Mouse (Mus musculus) heart, postnatal 0 days (tissue): Measurements from ENCODE around the gene Ager. TPM values are rescaled to one million over a fixed set of nuclear protein-coding genes. Genes with fewer than 3 reads are reported as not detected.

Source experiments
- ATAC-seq: fragments of 200-750 bp; cut with Nextera tagmentation; 2 replicates; pipeline ENCODE4 v1.8.0; 2017; ENCODE audit warnings: low read depth, moderate number of reproducible peaks, moderate library complexity; ENCODE audit not compliant: insufficient read depth
- DNase-seq: peaks from one replicate; pipeline ENCODE4 v3.0.0-alpha.2; 2016; ENCODE audit warnings: low spot score
- H3K27ac ChIP-seq: fragments of 300-500 bp; sonication (generic); 2 replicates; pipeline ENCODE4 v1.5.1; 2014; ENCODE audit warnings: low read depth, mild to moderate bottlenecking
- H3K27me3 ChIP-seq: fragments of 300-500 bp; sonication (generic); 2 replicates; pipeline ENCODE4 v1.6.1; 2014; ENCODE audit warnings: low read length, mixed read lengths; ENCODE audit not compliant: control insufficient read depth, insufficient read depth
- H3K36me3 ChIP-seq: fragments of 300-500 bp; sonication (generic); replicated peaks from 2 replicates; pipeline ENCODE4 v1.6.1; 2014; ENCODE audit warnings: low read length, mixed read lengths; ENCODE audit not compliant: control insufficient read depth, insufficient read depth
- H3K4me1 ChIP-seq: fragments of 300-500 bp; sonication (generic); 2 replicates; pipeline ENCODE4 v1.6.1; 2014; ENCODE audit warnings: antibody characterized with exemption; ENCODE audit not compliant: control insufficient read depth, insufficient read depth
- H3K4me2 ChIP-seq: fragments of 300-500 bp; sonication (generic); 2 replicates; pipeline ENCODE4 v1.6.1; 2014; ENCODE audit warnings: low read depth, mild to moderate bottlenecking, low read length, moderate library complexity
- H3K4me3 ChIP-seq: fragments of 300-500 bp; sonication (generic); 2 replicates; pipeline ENCODE4 v1.5.1; 2014; ENCODE audit warnings: low read depth, low read length
- H3K9ac ChIP-seq: fragments of 300-500 bp; sonication (generic); replicated peaks from 2 replicates; pipeline ENCODE4 v1.6.1; 2014; ENCODE audit warnings: low read depth, low read length, mixed read lengths
- H3K9me3 ChIP-seq: fragments of 300-500 bp; sonication (generic); replicated peaks from 2 replicates; pipeline ENCODE4 v1.6.1; 2016; ENCODE audit warnings: low read length; ENCODE audit not compliant: control insufficient read depth
- CTCF ChIP-seq: IDR thresholded peaks from 2 replicates; pipeline ENCODE4 v1.5.1; 2016; ENCODE audit warnings: antibody characterized with exemption, control low read depth, low read depth
- EP300 ChIP-seq: IDR thresholded peaks from 2 replicates; pipeline ENCODE4 v1.6.1; 2016; ENCODE audit warnings: antibody characterized with exemption, low read depth
- WGBS: fragments of 180-500 bp; shearing (Covaris S2); extraction: QIAGEN DNeasy Blood & Tissue Kit; methylation state at CpG from one replicate; pipeline ENCODE4 v1.1.7; 2014; 5-methylcytosine and 5-hydroxymethylcytosine counted together
- polyA plus RNA-seq: library from polyadenylated mRNA; unstranded; fragments of >200 nt; fragmentation: Nextera tagmentation; extraction: Ambion mirVana; gene quantifications from 2 replicates; pipeline ENCODE4 v1.2.1, GENCODE M21; 2015
- total RNA-seq: library from RNA; depleted of rRNA; stranded (reverse); fragments of >200 nt; gene quantifications from 2 replicates; pipeline ENCODE4 v1.2.3, GENCODE M21; 2014; ENCODE audit warnings: low replicate concordance

Ager gene
- total and polyA plus RNA-seq, 2 experiments from 2014 or later, result 1.9 to 5.8 TPM

GRCm38 (mm10) chr17:34559116-34559515, 38.5 kb upstream of the Ager start:
- no peak for TF ChIP-seq EP300
- TF ChIP-seq CTCF, result no peak
- Histone ChIP-seq H3K36me3 (no peaks in the 10 kb centered on the region), H3K4me1 (peaks cover 2% of the 10 kb centered on the region; the same call in 1 of the 2 replicates), H3K27me3 (no peaks in the 10 kb centered on the region), H3K9me3 (no peaks in the 10 kb centered on the region), H3K27ac (no peak overlapping the region), H3K4me2 (no peak overlapping the region), H3K4me3 (no peak overlapping the region), H3K9ac (no peak overlapping the region)
- no peak for ATAC-seq
- DNase-seq, result no peak
- WGBS, result 78% methylated on average over 7 of the region's 7 CpGs

GRCm38 (mm10) chr17:34559895-34560294, 37.8 kb upstream of the Ager start:
- no peak overlapping the region for H3K9ac ChIP-seq
- no peak for TF ChIP-seq EP300
- TF ChIP-seq CTCF, result no peak
- no peak for ATAC-seq
- no peak for DNase-seq
- no peak overlapping the region for H3K4me2 ChIP-seq
- H3K27me3 ChIP-seq, result no peaks in the 10 kb centered on the region
- no peaks in the 10 kb centered on the region for H3K9me3 ChIP-seq
- peaks cover 5% of the 10 kb centered on the region; the same call in 1 of the 2 replicates for H3K4me1 ChIP-seq
- H3K36me3 ChIP-seq, result no peaks in the 10 kb centered on the region
- H3K4me3 ChIP-seq, result no peak overlapping the region
- no peak overlapping the region for H3K27ac ChIP-seq
- 25% methylated on average over 15 of the region's 15 CpGs for WGBS

- H3K4me3 ChIP-seq, result no peak overlapping the region
- no peak for ATAC-seq
- no peaks in the 10 kb centered on the region for H3K9me3 ChIP-seq
- H3K36me3 ChIP-seq, result no peaks in the 10 kb centered on the region
- DNase-seq, result no peak
- no peaks in the 10 kb centered on the region for H3K27me3 ChIP-seq
- TF ChIP-seq EP300 (no peak), CTCF (no peak)
- H3K9ac ChIP-seq, result no peak overlapping the region
- H3K4me1 ChIP-seq, result peaks cover 5% of the 10 kb centered on the region; the same call in 1 of the 2 replicates
- WGBS, result 92% methylated on average over 6 of the region's 6 CpGs
- H3K27ac ChIP-seq, result no peak overlapping the region
- no peak overlapping the region for H3K4me2 ChIP-seq
These were observed 37.2 kb upstream of the Ager start for GRCm38 (mm10) chr17:34560438-34560837.

GRCm38 (mm10) chr17:34561200-34561599, 36.5 kb upstream of the Ager start:
- H3K4me3 ChIP-seq, result peak overlapping the region; percentile 23
- DNase-seq, result no peak
- H3K36me3 ChIP-seq, result no peaks in the 10 kb centered on the region
- 34% methylated on average over 8 of the region's 8 CpGs for WGBS
- TF ChIP-seq CTCF (no peak), EP300 (no peak)
- no peak for ATAC-seq
- H3K9me3 ChIP-seq, result no peaks in the 10 kb centered on the region
- no peaks in the 10 kb centered on the region for H3K27me3 ChIP-seq
- H3K4me1 ChIP-seq, result peaks cover 5% of the 10 kb centered on the region; the same call in 1 of the 2 replicates
- no peak overlapping the region for H3K9ac ChIP-seq
- H3K4me2 ChIP-seq, result peak overlapping the region; percentile 38
- peak overlapping the region; percentile 79 for H3K27ac ChIP-seq

GRCm38 (mm10) chr17:34562595-34562994, 35.1 kb upstream of the Ager start:
- TF ChIP-seq CTCF (no peak), EP300 (no peak)
- H3K9ac ChIP-seq, result no peak overlapping the region
- 53% methylated on average over 3 of the region's 3 CpGs for WGBS
- no peaks in the 10 kb centered on the region; the same call in 1 of the 2 replicates for H3K27me3 ChIP-seq
- H3K4me1 ChIP-seq, result peaks cover 5% of the 10 kb centered on the region; the same call in 1 of the 2 replicates
- H3K4me2 ChIP-seq, result no peak overlapping the region
- ATAC-seq (no peak), DNase-seq (no peak)
- no peaks in the 10 kb centered on the region for H3K9me3 ChIP-seq
- H3K36me3 ChIP-seq, result no peaks in the 10 kb centered on the region
- peak overlapping the region; percentile 30; the same call in 1 of the 2 replicates for H3K27ac ChIP-seq
- no peak overlapping the region for H3K4me3 ChIP-seq

DNA sequence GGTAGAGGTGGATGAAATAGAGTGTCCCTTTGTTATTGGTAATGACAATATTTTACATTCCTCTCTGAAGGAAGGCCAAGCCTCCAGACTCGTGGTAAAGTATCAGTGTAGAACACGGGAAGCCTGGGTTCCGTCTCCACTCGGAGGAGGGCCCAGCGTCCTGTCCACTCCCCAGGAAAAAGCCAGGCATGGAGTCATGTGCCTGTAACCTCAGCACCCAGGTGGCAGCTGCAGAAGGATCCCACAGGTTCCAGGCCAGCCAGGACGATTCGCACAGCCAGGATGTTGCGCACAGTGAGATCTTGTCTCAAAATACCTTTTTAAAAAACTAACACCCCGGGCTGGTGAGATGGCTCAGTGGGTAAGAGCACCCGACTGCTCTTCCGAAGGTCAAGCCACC, 34.3 kb upstream of the Ager start:
- Histone ChIP-seq H3K27me3 (no peaks in the 10 kb centered on the region; the same call in 1 of the 2 replicates), H3K4me3 (no peak overlapping the region), H3K4me2 (no peak overlapping the region), H3K36me3 (no peaks in the 10 kb centered on the region), H3K9ac (no peak overlapping the region), H3K4me1 (peaks cover 5% of the 10 kb centered on the region; the same call in 1 of the 2 replicates), H3K27ac (peak overlapping the region; percentile 93; the same call in 1 of the 2 replicates), H3K9me3 (no peaks in the 10 kb centered on the region)
- TF ChIP-seq CTCF (no peak), EP300 (no peak)
- ATAC-seq (no peak), DNase-seq (no peak)
- WGBS, result 55% methylated on average over 11 of the region's 11 CpGs
